Mouse (Mus musculus): Measurements from ENCODE around the gene Olfr1441.

Gene Olfr1441

GRCm38 (mm10) chr19:12417361-12417760 lies at the start of gene Olfr1441:
Gene Olfr1441, plus strand, starts transcription at chr19:12417433.
- DNase-seq (ENCODE audit: low read depth, low spot score) = no peak

DNA sequence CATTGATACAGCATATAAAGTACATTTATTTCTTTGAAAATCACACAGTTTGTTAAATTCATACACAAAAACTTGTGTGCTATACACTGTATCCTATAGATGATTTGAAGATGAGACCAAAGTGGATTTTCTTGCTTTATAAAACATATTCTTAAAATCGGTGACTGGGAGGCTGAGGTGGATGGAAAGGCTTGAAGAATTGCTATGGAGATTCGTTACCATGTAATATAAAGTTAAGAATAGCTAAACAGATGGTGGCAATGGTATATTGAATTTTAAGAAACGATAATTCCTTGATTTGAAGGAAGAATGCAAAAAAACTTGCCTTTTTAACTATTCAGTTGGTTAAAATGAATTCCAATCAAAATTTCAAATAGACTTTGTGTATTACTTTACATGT lies 44.2 kb upstream of the Olfr1441 start:
- no peak for DNase-seq (ENCODE audit: low read depth, low spot score)

- DNase-seq (ENCODE audit: low read depth, low spot score) = no peak
Observed at GRCm38 (mm10) chr19:12374465-12375025, 42.7 kb upstream of the Olfr1441 start.

DNA sequence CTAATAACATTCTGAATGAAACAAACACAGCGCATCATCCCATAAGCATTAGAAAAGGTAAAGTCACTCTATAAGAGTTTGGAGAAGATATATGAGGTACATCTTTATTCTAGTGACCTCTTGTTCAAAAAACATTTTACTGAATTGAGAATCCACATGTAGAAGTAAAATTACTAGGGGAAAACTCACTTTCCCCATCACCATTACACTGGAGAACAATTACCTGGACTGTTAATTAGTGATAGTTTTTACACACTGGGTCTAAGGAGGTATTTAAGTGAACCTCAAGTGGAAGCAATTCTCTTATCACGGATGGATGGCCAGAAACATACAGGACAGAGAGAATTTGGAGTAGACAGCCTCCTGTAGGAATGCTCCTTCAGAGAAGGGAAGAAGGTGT lies 30.3 kb upstream of the Olfr1441 start, which contains the start of gene Olfr1440:
Olfr1440 (plus strand) TSS at position 301 of the 400 bp plus-strand sequence.
- DNase-seq (ENCODE audit: low read depth, low spot score) = no peak

DNA sequence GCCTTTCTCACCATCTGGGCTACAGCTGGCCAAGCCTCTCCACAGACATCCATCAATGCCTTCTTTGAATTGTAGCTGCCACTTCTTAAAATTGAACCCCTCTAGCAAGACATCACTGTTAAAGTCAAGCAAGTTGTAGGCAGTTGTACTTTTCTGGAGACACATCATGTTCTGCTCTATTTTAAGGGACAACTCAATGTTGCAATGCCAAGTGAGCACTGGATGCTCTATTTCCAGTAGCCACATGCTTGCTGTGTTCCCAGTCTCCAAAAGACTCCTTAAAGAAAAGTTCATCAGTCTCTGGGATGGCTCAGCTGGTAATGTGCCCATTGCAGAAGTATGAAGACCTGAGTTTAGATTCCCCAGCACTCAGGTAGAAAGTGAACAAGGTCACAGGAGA lies 3.5 kb upstream of the Olfr1441 start:
- no peak for DNase-seq (ENCODE audit: low read depth, low spot score)

GRCm38 (mm10) chr19:12418312-12418711 lies 1.1 kb downstream of the Olfr1441 start:
- DNase-seq (ENCODE audit: low read depth, low spot score) = no peak

DNA sequence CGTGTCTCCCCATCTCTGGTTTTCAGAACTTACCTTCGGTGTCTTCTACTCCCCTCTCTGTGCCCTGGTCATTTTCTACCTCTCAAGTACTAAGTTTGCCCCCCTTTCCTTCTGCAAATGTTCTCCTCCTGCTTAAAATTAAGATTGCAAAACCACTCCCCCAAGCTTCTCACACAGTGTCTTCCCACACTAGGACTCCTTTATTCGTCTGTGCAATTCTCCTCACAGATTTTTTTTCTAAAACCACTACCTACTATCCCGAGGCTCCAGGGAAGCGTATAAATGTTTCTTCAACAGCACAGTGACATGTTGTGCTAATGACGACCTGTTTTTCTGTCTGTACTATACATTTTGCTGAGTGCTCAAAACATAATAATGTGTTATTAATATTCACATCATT lies 3.3 kb downstream of the Olfr1441 start:
- no peak for DNase-seq (ENCODE audit: low read depth, low spot score)

DNA sequence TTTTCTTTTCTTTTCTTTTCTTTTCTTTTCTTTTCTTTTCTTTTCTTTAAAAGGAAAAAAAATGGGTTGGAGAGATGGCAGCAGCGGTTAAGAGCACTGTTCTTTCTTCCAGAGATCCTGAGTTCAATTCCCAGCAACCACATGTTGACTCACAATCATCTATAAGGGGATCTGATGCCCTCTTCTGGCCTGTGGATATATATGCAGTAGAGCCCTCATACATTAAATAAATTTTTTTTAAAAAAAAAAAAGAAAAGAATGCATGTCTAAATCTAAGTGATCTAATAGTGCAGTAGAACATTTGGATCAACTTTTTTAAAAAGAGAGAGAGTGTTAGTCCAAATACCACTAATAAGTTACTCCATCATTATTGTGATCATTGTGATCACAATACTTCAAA lies 4.4 kb downstream of the Olfr1441 start:
- no peak for DNase-seq (ENCODE audit: low read depth, low spot score)

DNA sequence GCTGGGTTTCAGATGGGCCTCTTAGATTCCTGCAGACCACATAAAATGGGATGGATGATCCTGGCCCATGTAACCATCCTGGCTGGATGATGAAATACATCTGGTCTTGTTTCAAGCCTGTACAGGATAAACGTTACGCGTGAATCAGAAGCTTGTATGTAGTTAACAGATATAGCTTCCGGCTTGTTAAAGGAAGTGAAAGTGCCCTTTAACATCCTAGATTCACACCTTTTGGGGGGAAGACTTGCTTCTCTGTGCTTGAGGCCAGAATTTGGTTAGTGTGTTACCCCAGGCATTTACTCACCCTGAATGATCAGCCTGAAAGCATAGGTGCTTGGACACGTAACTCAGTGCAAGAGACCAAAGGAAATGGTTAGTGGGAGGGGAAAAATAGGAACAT lies 9.9 kb downstream of the Olfr1441 start:
- DNase-seq (ENCODE audit: low read depth, low spot score) = no peak

GRCm38 (mm10) chr19:12427605-12428004 lies 10.4 kb downstream of the Olfr1441 start, which contains the start of gene Pfpl:
Gene Pfpl, plus strand, starts transcription at chr19:12427905.
- no peak for DNase-seq (ENCODE audit: low read depth, low spot score)

GRCm38 (mm10) chr19:12433033-12433432 lies 15.8 kb downstream of the Olfr1441 start:
- peak; percentile 24 for DNase-seq (ENCODE audit: low read depth, low spot score)

DNA sequence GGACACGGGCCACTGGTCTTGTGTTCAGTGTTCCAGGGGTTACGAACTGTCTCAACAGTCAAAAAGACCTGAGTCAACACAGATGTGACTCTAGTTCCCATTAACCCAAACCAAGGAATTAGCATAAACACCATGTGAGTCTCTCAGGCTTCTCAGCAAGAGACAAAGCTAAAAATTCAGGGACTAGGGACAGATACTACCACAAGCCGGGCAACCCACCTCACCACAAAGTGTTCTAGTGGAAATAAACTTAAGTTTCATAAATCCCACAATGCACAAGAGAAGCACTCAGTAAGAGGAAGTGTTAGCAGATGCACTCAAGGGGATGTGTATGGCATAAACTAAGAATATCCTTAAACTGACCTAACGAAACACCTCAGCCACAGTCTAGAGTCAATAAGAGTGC lies 17.8 kb downstream of the Olfr1441 start:
- DNase-seq (ENCODE audit: low read depth, low spot score) = no peak

DNA sequence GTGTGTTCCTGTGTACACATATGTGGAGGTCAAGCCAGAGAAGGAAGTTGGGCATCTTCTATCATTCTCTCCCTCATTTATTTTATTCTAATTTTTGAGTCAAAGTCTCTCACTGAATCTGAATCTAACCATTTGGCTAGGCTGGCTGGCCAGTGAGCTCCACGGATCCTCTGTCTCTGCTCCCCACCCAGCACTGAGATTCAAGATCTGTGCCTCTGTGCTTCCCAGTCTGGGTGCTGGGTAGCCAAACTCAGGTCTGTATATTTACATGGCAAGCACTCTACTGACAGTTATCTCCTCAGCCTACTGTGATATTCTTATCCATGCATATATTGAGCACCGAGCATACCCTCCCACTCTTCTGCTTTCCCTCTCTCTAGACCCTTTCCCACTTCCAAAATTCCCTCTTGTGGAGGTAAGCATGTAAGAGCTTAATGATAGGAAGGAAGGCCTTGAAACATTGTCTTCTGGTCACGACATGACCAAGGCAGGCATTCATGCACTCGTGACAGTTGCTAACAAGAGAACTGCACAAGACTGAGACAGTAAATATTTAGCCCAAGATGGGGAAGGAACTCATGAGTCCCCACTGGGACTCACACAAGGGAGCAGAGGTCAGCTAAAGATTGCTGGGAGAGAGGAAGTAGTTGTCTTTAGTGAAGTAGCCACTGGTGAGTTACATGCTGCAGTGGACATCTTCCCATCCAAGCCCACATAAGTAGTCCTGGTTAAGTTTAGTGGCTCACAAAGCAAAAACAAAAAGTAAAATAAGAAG lies 18.7 kb downstream of the Olfr1441 start:
- DNase-seq (ENCODE audit: low read depth, low spot score) = no peak

GRCm38 (mm10) chr19:12439581-12439980 lies 22.3 kb downstream of the Olfr1441 start:
- DNase-seq (ENCODE audit: low read depth, low spot score) = no peak

GRCm38 (mm10) chr19:12440103-12440725 lies 23.0 kb downstream of the Olfr1441 start:
- no peak for DNase-seq (ENCODE audit: low read depth, low spot score)

DNA sequence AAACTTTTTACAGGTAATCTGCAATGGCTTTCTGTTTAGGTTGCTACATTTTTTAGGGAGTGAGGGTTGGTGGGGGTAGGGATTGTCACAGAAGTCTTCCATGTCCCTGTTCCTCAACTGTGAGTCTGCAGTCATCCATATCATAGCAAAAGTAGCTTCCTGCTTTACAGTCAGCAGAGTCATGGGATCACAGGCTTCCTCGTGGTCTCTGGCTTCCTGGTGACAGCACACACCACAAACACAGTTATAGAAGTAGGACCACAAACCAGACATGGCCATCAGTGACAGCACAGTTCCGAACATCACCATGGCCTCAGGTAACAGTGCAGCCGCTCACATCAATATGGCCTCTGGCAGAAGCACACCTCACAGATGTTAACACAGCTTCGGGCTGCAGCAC lies 25.3 kb downstream of the Olfr1441 start:
- no peak for DNase-seq (ENCODE audit: low read depth, low spot score)

DNA sequence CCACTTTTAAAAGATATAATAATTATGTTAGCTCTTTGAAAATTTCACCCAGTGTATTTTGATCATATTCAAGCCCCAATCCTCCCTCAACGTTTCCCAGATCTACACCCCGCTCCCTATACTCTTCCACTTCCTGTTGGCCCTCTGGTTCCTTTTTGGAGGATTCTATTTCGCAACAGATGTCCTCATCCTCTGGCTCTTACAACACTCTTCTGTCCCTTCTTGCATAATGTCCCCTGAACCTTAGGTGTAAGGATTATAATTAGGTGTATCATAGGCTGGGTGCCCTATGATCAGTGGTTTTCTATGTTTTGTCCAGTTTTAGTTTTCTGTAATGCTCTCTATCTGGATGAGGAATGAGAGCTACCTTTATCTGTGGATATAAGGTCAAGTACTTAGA lies 27.8 kb downstream of the Olfr1441 start:
- DNase-seq (ENCODE audit: low read depth, low spot score) = no peak

DNA sequence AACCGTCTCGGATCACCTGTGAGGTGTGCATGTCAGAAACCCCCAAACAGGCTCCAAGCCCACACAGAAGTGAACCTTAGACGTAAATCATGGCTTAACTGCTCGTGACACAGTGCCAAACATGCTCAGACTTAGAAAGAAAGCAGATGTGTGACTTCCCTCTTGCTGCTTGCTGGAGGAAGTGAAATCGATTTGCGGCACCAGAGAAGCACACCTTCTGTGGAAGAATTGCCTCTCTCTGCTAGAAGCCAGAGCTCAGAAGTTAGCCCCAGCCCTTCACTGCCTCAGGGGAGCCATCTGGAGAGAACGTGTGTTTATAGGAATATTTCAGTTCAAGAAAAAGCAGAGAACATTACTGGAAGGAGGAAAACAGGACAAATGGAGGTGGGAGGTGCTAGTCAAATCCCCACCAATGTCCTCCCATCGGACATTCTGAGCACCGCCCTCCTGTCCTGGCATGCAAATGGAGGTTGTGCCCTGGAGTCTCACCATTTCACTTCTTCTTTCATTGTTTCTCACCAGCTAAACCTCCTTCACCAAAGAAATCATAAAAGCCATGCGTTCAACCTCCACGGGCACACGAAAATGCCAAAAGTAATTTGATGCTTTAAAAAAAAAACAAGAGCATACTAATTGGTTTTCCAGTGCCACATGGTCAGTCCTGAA lies 40.3 kb downstream of the Olfr1441 start:
- DNase-seq (ENCODE audit: low read depth, low spot score) = peak; percentile 58

DNA sequence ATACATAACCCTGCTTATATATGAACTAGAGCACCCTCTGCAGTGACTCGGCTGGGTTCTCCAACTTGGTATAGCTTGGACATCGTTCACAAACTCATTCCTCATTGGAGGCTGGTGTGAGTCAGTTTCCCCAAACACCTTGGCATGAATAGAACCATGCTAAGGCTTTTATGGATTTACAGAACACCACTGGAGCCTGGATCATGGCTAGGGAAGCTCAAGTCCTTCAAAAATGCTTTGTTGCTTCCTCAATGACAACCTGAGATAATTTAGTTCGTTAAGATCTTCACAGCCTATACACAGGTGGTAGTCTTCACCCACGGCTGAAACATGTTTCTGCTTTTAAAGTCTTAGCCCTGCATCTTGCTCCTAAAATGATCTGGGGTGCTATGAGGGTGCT lies 42.3 kb downstream of the Olfr1441 start:
- DNase-seq (ENCODE audit: low read depth, low spot score) = no peak

DNA sequence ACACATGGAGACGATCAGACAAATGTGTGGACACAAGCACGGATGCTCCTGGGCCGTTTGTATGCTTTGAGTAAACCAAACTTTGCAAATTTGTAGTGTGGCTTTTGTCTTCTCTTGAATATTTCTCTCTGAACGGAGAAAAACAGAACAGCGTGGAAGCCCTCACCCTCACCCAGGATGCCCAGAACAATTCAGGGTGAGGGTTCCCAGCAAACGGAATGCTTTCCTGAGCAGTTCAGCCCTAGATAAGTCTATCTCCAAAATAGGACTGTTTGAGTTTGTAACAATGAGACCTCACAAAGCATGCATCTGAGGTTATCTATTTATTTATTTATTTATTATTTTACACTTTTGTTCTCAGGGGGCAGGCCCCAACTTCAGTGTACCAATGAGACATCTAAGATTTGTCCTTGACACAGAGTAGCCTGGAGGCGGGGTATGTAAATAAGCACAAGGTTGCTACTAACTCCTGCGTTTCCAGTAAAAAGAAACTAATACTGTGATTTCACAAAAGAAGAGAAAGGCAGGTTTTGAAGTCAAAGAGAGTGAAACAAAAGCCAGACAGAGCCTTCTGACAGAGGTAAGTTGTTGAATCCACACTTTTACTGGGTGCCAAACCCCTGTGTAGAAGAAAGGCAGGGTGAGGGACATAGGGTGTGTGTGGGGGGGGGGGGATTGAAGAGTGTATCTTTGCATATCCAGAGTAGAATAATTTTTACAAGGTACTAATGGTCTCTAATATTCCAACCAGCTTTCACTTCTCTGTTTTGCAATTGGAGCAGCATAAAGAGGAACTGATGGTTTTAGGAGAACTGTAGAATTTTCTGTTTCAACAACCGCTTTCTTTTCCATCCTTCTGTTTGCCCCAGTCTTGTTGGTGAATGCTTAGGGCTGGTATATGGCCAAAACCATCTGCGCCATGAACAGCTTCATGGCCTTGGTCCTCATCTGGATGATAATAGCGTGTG lies 43.3 kb downstream of the Olfr1441 start, which contains the start of gene Mpeg1:
Mpeg1 (plus strand) TSS at position 498 of the 968 bp plus-strand sequence.
- DNase-seq (ENCODE audit: low read depth, low spot score) = no peak

Data from forelimb bud, embryonic 11.5 days (tissue).